8 mouse cellular contexts compared by ENCODE assay signal in the genomic region with DNA sequence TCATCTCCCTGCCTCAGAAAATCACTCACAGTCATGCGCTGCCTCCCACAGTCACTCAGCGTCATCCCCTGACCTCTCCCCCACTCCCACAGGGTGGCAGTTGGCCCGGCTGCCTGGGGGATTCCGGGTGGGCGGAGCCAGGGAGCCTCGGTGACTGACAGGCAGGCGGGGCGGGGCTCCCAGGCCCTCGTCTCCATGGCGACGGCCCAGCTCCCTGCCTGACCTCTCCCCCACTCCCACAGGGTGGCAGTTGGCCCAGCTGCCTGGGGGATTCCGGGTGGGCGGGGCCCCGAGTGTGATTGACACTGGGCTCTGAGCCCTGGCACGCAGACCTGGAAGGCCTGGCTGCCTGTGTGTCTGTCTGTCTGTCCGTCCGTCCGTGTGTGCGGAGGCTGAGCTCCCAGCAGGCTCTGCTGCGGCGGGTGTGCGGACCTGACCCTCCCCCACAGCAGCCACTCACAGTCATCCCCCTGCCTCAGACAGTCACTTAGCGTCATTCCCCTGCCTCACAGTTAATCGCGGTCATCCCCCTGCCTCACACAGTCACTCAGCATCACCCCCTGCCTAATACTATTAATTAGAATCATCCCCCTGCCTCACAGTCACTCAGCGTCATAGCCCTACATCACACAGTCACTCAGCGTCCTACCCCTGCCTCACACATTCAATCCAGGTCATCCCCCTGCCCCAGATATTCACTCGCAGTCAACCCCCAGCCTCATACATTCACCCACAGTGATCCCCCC. TPM values are rescaled to one million over a fixed set of nuclear protein-coding genes. Genes with fewer than 3 reads are reported as not detected.
DNase-seq lines count a peak whose midpoint lies in the region; ATAC-seq and TF ChIP-seq lines count a peak whose summit lies in the region.
"Not testable (repeated sequence)": the region's sequence is repeated elsewhere in the genome, so short reads cannot be mapped to it uniquely, and the experiment has no call there.

No protein-coding gene starts in this region.

- not testable (repeated sequence) for H3K4me2 ChIP-seq in hindbrain, embryonic 11.5 days (replicated peaks; ENCODE audit: low read depth, low read length); lung, embryonic 15.5 days

- H3K27me3 ChIP-seq in MEL (ENCODE audit: control insufficient read depth in 1 of 2, insufficient read depth in 2 of 2, low read length in 2 of 2); cerebellum, adult 2 months (ENCODE audit: control insufficient read depth, insufficient read depth, low read length); hindbrain, embryonic 11.5 days (ENCODE audit: control insufficient read depth, insufficient read depth, low read length); lung, embryonic 15.5 days: not testable (repeated sequence)

- ATAC-seq in hindbrain, embryonic 11.5 days (ENCODE audit: low FRiP score) = peak; percentile 69
- ATAC-seq in lung, embryonic 15.5 days (ENCODE audit: borderline replicate concordance, extremely low read depth, low FRiP score, low TSS enrichment) = 0 out of 2 replicates have a peak, but pooled peaks have one; percentile 13
- ATAC-seq in neutrophil, adult 5-6 weeks (ENCODE audit: extremely low read depth, insufficient number of reproducible peaks, low FRiP score, poor library complexity, severe bottlenecking) = peak; percentile 44

- peak in 1 of 2 experiments; percentile 49; a peak in 2 of 4 replicates for TF ChIP-seq EP300 in MEL (IDR thresholded peaks at IDR 0.05; ENCODE audit: low read depth in 1 of 2, low read length in 2 of 2)

- not testable (repeated sequence) for TF ChIP-seq CTCF in MEL (IDR thresholded peaks at IDR 0.05 in 2 of 3, conservative IDR thresholded peaks at IDR 0.05 in 1 of 3; ENCODE audit: control insufficient read depth in 1 of 3, insufficient read depth in 1 of 3, low read depth in 2 of 3, low read length in 3 of 3, poor library complexity in 1 of 3, severe bottlenecking in 1 of 3); cerebellum, adult 2 months (IDR thresholded peaks at IDR 0.05; ENCODE audit: borderline replicate concordance, insufficient read depth, low read depth, low read length)

- H3K79me2 ChIP-seq in MEL (ENCODE audit: control insufficient read depth, insufficient read depth, low read length, poor library complexity) = not testable (repeated sequence)

- TF ChIP-seq POLR2A in MEL (IDR thresholded peaks at IDR 0.05; ENCODE audit: control insufficient read depth in 1 of 2, insufficient read depth in 1 of 2, low read depth in 1 of 2, low read length in 2 of 2, poor library complexity in 1 of 2); cerebellum, adult 2 months (IDR thresholded peaks at IDR 0.05; ENCODE audit: borderline replicate concordance, insufficient read depth, low read length): not testable (repeated sequence)

- DNase-seq in MEL (ENCODE audit: low read depth, low spot score) = peak; percentile 91
- DNase-seq in cerebellum, adult 2 months = peak; percentile 86 to 90
- DNase-seq in frontal cortex, postnatal 14 days (ENCODE audit: low spot score in 2 of 2) = peak; percentile 90 to 98
- DNase-seq in hindbrain, embryonic 11.5 days (ENCODE audit: low spot score) = not testable (repeated sequence)
- DNase-seq in layer of hippocampus, adult 9-11 months = peak; percentile 99
- peak; percentile 99 for DNase-seq in testis, postnatal 14 days (ENCODE audit: low spot score)

- H3K9ac ChIP-seq in MEL (ENCODE audit: control insufficient read depth, low read depth, low read length, poor library complexity, severe bottlenecking); hindbrain, embryonic 11.5 days (ENCODE audit: low read depth, low read length); lung, embryonic 15.5 days: not testable (repeated sequence)

- H3K4me1 ChIP-seq in MEL (ENCODE audit: control insufficient read depth in 1 of 2, insufficient read depth in 2 of 2, low read length in 2 of 2); cerebellum, adult 2 months (ENCODE audit: control insufficient read depth, insufficient read depth, low read length); hindbrain, embryonic 11.5 days (replicated peaks; ENCODE audit: control insufficient read depth, insufficient read depth, low read length); lung, embryonic 15.5 days: not testable (repeated sequence)

- H3K27ac ChIP-seq in MEL (ENCODE audit: control insufficient read depth, low read depth, low read length) = peak overlapping the region; percentile 18
- H3K27ac ChIP-seq in cerebellum, adult 2 months (ENCODE audit: insufficient read depth, low read length); hindbrain, embryonic 11.5 days (ENCODE audit: low read depth, low read length); lung, embryonic 15.5 days: not testable (repeated sequence)

- H3K9me3 ChIP-seq in MEL (replicated peaks; ENCODE audit: insufficient read depth, low read length) = not testable (repeated sequence)
- H3K9me3 ChIP-seq in hindbrain, embryonic 11.5 days (ENCODE audit: control insufficient read depth, low read length) = peaks cover 32% of the 10 kb centered on the region
- H3K9me3 ChIP-seq in lung, embryonic 15.5 days = peaks cover 27% of the 10 kb centered on the region

- WGBS in cerebellum, adult 2 months = 14% methylated on average over 24 of the region's 28 CpGs
- 10% methylated on average over 11 of the region's 28 CpGs for WGBS in hindbrain, embryonic 11.5 days
- WGBS in lung, embryonic 15.5 days = 8% methylated on average over 15 of the region's 28 CpGs

- not testable (repeated sequence) for H3K4me3 ChIP-seq in MEL (ENCODE audit: control insufficient read depth in 1 of 2, insufficient read depth in 1 of 2, low read depth in 2 of 2, low read length in 2 of 2); cerebellum, adult 2 months (replicated peaks; ENCODE audit: insufficient read depth, low read depth, low read length); hindbrain, embryonic 11.5 days (ENCODE audit: low read depth, low read length); lung, embryonic 15.5 days

- not testable (repeated sequence) for TF ChIP-seq RAD21 in MEL (IDR thresholded peaks at IDR 0.05; ENCODE audit: low read depth, low read length)

- not testable (repeated sequence) for H3K36me3 ChIP-seq in MEL (ENCODE audit: control insufficient read depth in 1 of 2, insufficient read depth in 2 of 2, low read length in 2 of 2)
- peaks cover 26% of the 10 kb centered on the region for H3K36me3 ChIP-seq in hindbrain, embryonic 11.5 days (ENCODE audit: control insufficient read depth, insufficient read depth, low read length)
- H3K36me3 ChIP-seq in lung, embryonic 15.5 days = peaks cover 29% of the 10 kb centered on the region

TF ChIP-seq in MEL, 35 proteins besides CTCF, POLR2A, EP300 and RAD21:
- TF ChIP-seq TCF12 (IDR thresholded peaks at IDR 0.05; ENCODE audit: low read depth, low read length) (peak; percentile 34; the same call in 1 of the 2 replicates), ETS1 (IDR thresholded peaks at IDR 0.05; ENCODE audit: low read depth, low read length) (peak; percentile 54), HCFC1 (IDR thresholded peaks at IDR 0.05; ENCODE audit: low read depth, low read length) (peak; percentile 17; the same call in 1 of the 2 replicates), MAZ (IDR thresholded peaks at IDR 0.05; ENCODE audit: low read depth, low read length) (0 out of 2 replicates have a peak, but pooled peaks have one; percentile 52), MYB (IDR thresholded peaks at IDR 0.05; ENCODE audit: low read depth, low read length) (peak; percentile 60), SIN3A (IDR thresholded peaks at IDR 0.05; ENCODE audit: low read length) (peak; percentile 32; the same call in 1 of the 2 replicates), POLR2AphosphoS5 (IDR thresholded peaks at IDR 0.05; ENCODE audit: borderline replicate concordance, low read depth, low read length) (0 out of 2 replicates have a peak, but pooled peaks have one; percentile 68), POLR2AphosphoS2 (IDR thresholded peaks at IDR 0.05; ENCODE audit: low read length) (0 out of 2 replicates have a peak, but pooled peaks have one; percentile 46)

RNA-seq across cellular contexts. Expression of gene Gm21887, which starts 18.2 kb away (rescaled TPM):
- total RNA-seq in MEL (2012; rRNA removed) = 2.5 and 4.7 TPM in 2 replicates
- 10 to 100 TPM in 1 of 2 experiments, not detected in 1; 88.8 TPM for polyA plus RNA-seq in MEL (2012; ENCODE audit: insufficient read depth in 1 of 2, insufficient read length in 2 of 2, low read depth in 1 of 2, low replicate concordance in 2 of 2, missing spikeins in 1 of 2)
- 648 and 794 TPM in 2 replicates for polyA plus RNA-seq in cerebellum, adult 2 months (2012; rRNA removed)
- polyA plus RNA-seq in hindbrain, embryonic 11.5 days (2014; fragmentation: Nextera tagmentation; extraction: Ambion mirVana) = 174 and 175 TPM in 2 replicates
- 199 and 218 TPM in 2 replicates for polyA plus RNA-seq in lung, embryonic 15.5 days (2015; fragmentation: Nextera tagmentation; extraction: Ambion mirVana)
- 206 and 226 TPM in 2 replicates for total RNA-seq in neutrophil, adult 5-6 weeks (2017)

Comparison
In these comparisons a context has a peak if more than half of its experiments do, and no peak if none do; other contexts are left out.
1. ATAC-seq: peak in every context shown above with its lines; median percentile 69 in hindbrain, embryonic 11.5 days; 44 in neutrophil, adult 5-6 weeks; 13 in lung, embryonic 15.5 days.